Mouse (Mus musculus) heart, embryonic 15.5 days (tissue): ENCODE results near the gene Entpd3. TPM values are rescaled to one million over a fixed set of nuclear protein-coding genes. Genes with fewer than 3 reads are reported as not detected.
"Not testable (repeated sequence)": the region's sequence is repeated elsewhere in the genome, so short reads cannot be mapped to it uniquely, and the experiment has no call there.

Source experiments
- ATAC-seq: fragments of 200-750 bp; cut with Nextera tagmentation; replicated peaks from 2 replicates; pipeline ENCODE4 v1.8.0; 2017; ENCODE audit warnings: low read depth, moderate TSS enrichment; ENCODE audit not compliant: insufficient number of reproducible peaks, insufficient read depth, low FRiP score
- H3K27ac ChIP-seq: fragments of 300-500 bp; sonication (generic); 2 replicates; pipeline ENCODE4 v1.5.1; 2015; ENCODE audit warnings: mild to moderate bottlenecking, inconsistent platforms
- H3K27me3 ChIP-seq: fragments of 300-500 bp; sonication (generic); 2 replicates; pipeline ENCODE4 v1.6.1; 2015; ENCODE audit warnings: inconsistent platforms
- H3K36me3 ChIP-seq: fragments of 300-500 bp; sonication (generic); 2 replicates; pipeline ENCODE4 v1.6.1; 2015; ENCODE audit warnings: mild to moderate bottlenecking, inconsistent platforms
- H3K4me1 ChIP-seq: fragments of 300-500 bp; sonication (generic); replicated peaks from 2 replicates; pipeline ENCODE4 v1.6.1; 2015; ENCODE audit warnings: inconsistent platforms
- H3K4me2 ChIP-seq: fragments of 300-500 bp; sonication (generic); 2 replicates; pipeline ENCODE4 v1.6.1; 2015; ENCODE audit warnings: inconsistent platforms, mild to moderate bottlenecking, moderate library complexity
- H3K4me3 ChIP-seq: fragments of 300-500 bp; sonication (generic); 2 replicates; pipeline ENCODE4 v1.5.1; 2015; ENCODE audit warnings: mild to moderate bottlenecking, inconsistent platforms
- H3K9ac ChIP-seq: fragments of 300-500 bp; sonication (generic); 2 replicates; pipeline ENCODE4 v1.6.1; 2015; ENCODE audit warnings: mild to moderate bottlenecking, inconsistent platforms
- H3K9me3 ChIP-seq: fragments of 300-500 bp; sonication (generic); replicated peaks from 2 replicates; pipeline ENCODE4 v1.6.1; 2016; ENCODE audit warnings: inconsistent platforms
- WGBS: fragments of 180-500 bp; shearing (Covaris S2); methylation state at CpG from one replicate; pipeline ENCODE4 v1.1.7; 2015; ENCODE audit warnings: mixed read lengths; 5-methylcytosine and 5-hydroxymethylcytosine counted together
- polyA plus RNA-seq: library from polyadenylated mRNA; unstranded; fragments of >200 nt; fragmentation: Nextera tagmentation; extraction: Ambion mirVana; gene quantifications from 2 replicates; pipeline ENCODE4 v1.2.1, GENCODE M21; 2015

Gene Entpd3
- polyA plus RNA-seq, 1 experiment from 2014 or later, result 0.23 TPM

- Histone ChIP-seq H3K4me2 (no peak overlapping the region), H3K27ac (no peak overlapping the region), H3K4me3 (no peak overlapping the region), H3K27me3 (no peaks in the 10 kb centered on the region), H3K36me3 (no peaks in the 10 kb centered on the region), H3K9me3 (no peaks in the 10 kb centered on the region), H3K9ac (no peak overlapping the region), H3K4me1 (no peaks in the 10 kb centered on the region)
- WGBS, result 55% methylated on average over 8 of the region's 8 CpGs
- no peak for ATAC-seq
Measured at GRCm38 (mm10) chr9:120516720-120517119, 22.9 kb upstream of the Entpd3 start.

DNA sequence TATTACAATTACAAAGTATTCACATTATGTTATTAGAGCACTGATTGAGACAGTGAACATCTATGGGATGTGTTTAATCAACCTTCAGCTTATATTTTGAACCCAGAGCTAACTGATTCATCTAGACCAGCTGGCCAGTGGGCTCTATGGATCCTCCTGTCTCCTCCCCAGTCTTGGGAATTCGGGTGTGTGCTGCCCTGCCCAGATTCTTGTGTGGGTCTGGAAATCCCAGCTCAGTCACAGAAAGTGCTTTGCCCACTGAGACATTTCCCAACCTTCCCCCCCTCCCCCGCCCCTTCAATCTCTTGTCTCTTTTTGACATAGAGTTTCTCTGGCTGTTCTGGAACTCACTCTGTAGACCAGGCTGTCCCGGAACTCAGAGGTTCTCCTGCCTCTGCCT lies 20.7 kb upstream of the Entpd3 start:
- Histone ChIP-seq H3K4me2 (no peak overlapping the region), H3K9me3 (no peaks in the 10 kb centered on the region), H3K4me3 (no peak overlapping the region), H3K36me3 (no peaks in the 10 kb centered on the region), H3K27ac (no peak overlapping the region), H3K27me3 (no peaks in the 10 kb centered on the region), H3K4me1 (no peaks in the 10 kb centered on the region), H3K9ac (no peak overlapping the region)
- no peak for ATAC-seq
- WGBS, result 74% methylated on average over 3 of the region's 3 CpGs

- WGBS, result 62% methylated on average over 19 of the region's 19 CpGs
- Histone ChIP-seq H3K27ac (no peak overlapping the region), H3K4me1 (no peaks in the 10 kb centered on the region), H3K4me3 (no peak overlapping the region), H3K4me2 (no peak overlapping the region), H3K36me3 (no peaks in the 10 kb centered on the region), H3K9ac (no peak overlapping the region), H3K9me3 (no peaks in the 10 kb centered on the region), H3K27me3 (no peaks in the 10 kb centered on the region)
- no peak for ATAC-seq
Measured at GRCm38 (mm10) chr9:120519469-120520125, 20.0 kb upstream of the Entpd3 start.

DNA sequence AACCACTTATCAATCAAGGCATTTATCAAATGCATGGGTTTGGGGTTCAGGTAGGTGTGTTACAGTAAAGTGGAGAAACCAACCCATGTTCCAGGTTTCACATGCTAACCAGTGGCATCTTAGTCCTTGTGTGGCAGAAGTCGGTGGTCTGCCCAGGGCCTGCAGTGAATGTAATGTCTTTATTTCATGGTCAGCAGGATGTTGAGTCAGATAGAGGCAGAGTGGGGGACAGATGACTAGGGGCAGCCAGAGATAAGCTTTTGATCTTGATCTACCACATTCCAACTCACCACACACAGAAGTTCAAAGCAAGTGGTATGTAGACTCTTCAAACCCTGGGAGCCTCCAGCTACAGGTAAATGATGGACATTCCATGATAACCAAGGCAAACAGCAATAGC lies 18.5 kb upstream of the Entpd3 start:
- H3K27ac ChIP-seq, result no peak overlapping the region
- H3K9ac ChIP-seq, result no peak overlapping the region
- WGBS, result 73% methylated on average over 1 of the region's 1 CpGs
- H3K4me1 ChIP-seq, result no peaks in the 10 kb centered on the region
- H3K36me3 ChIP-seq, result no peaks in the 10 kb centered on the region
- H3K4me2 ChIP-seq, result no peak overlapping the region
- H3K9me3 ChIP-seq, result no peaks in the 10 kb centered on the region
- no peaks in the 10 kb centered on the region for H3K27me3 ChIP-seq
- H3K4me3 ChIP-seq, result no peak overlapping the region
- no peak for ATAC-seq

DNA sequence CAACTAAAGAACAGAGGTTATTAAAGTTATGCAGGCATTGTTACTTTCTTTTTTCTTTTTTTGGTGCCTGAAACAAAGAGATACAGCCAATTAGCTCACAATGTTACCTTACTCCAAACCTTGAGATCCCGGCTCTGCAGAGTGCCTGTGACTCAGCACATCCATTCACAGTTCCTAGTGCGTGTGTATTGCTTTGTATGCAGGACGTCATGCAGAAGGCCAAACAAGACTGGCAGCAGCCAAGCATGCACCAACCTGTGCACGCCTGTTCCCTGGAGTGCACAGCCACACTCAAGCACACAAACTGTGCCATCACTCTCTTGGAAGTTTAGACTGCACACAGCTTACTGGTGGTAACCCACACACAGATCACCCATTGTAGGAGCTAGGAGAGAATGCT lies 12.3 kb upstream of the Entpd3 start:
- no peaks in the 10 kb centered on the region for H3K4me1 ChIP-seq
- no peaks in the 10 kb centered on the region for H3K36me3 ChIP-seq
- no peaks in the 10 kb centered on the region for H3K9me3 ChIP-seq
- 0 out of 2 replicates have a peak, but pooled peaks cover 4% of the 10 kb centered on the region for H3K27me3 ChIP-seq
- H3K4me3 ChIP-seq, result no peak overlapping the region
- ATAC-seq, result no peak
- WGBS, result 77% methylated on average over 4 of the region's 4 CpGs
- no peak overlapping the region for H3K27ac ChIP-seq
- no peak overlapping the region for H3K9ac ChIP-seq
- no peak overlapping the region for H3K4me2 ChIP-seq

- no peaks in the 10 kb centered on the region for H3K36me3 ChIP-seq
- H3K9ac ChIP-seq, result no peak overlapping the region
- no peaks in the 10 kb centered on the region for H3K4me1 ChIP-seq
- H3K27me3 ChIP-seq, result 0 out of 2 replicates have a peak, but pooled peaks cover 4% of the 10 kb centered on the region
- H3K9me3 ChIP-seq, result no peaks in the 10 kb centered on the region
- ATAC-seq, result no peak
- 87% methylated on average over 8 of the region's 8 CpGs for WGBS
- H3K4me3 ChIP-seq, result no peak overlapping the region
- no peak overlapping the region for H3K27ac ChIP-seq
- H3K4me2 ChIP-seq, result no peak overlapping the region
Measured at GRCm38 (mm10) chr9:120527919-120528318, 11.7 kb upstream of the Entpd3 start.

GRCm38 (mm10) chr9:120528815-120529510 lies 10.7 kb upstream of the Entpd3 start:
- no peaks in the 10 kb centered on the region for H3K4me1 ChIP-seq
- ATAC-seq, result no peak
- WGBS, result 77% methylated on average over 17 of the region's 17 CpGs
- H3K4me2 ChIP-seq, result no peak overlapping the region
- 0 out of 2 replicates have a peak, but pooled peaks cover 4% of the 10 kb centered on the region for H3K27me3 ChIP-seq
- no peak overlapping the region for H3K9ac ChIP-seq
- no peaks in the 10 kb centered on the region for H3K9me3 ChIP-seq
- no peak overlapping the region for H3K27ac ChIP-seq
- H3K36me3 ChIP-seq, result no peaks in the 10 kb centered on the region
- no peak overlapping the region for H3K4me3 ChIP-seq

GRCm38 (mm10) chr9:120530471-120530870 lies 9.1 kb upstream of the Entpd3 start:
- Histone ChIP-seq H3K27ac (no peak overlapping the region), H3K36me3 (no peaks in the 10 kb centered on the region), H3K4me1 (no peaks in the 10 kb centered on the region), H3K9ac (no peak overlapping the region), H3K4me3 (no peak overlapping the region), H3K4me2 (no peak overlapping the region), H3K9me3 (no peaks in the 10 kb centered on the region), H3K27me3 (0 out of 2 replicates have a peak, but pooled peaks cover 4% of the 10 kb centered on the region)
- WGBS, result 86% methylated on average over 5 of the region's 5 CpGs
- no peak for ATAC-seq

DNA sequence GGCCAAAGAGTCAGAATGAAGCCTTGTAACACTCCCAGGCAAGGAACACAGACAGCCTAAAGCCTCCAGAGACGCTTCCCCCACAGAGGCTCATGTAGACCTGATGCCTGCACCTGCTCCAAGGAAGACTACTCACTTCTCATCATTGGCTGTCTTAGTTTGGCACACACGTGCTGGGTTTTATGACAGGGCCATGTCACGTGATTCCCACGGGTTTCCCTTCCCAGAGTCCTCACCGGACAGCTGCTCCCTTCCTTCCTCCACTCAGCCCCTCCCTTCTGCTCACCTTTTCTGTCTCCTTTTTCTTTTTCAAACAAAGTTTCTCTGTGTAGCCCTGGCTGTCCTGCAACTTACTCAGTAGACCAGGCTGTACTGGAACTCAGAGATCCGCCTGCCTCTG lies 7.6 kb upstream of the Entpd3 start:
- no peak for ATAC-seq
- 81% methylated on average over 6 of the region's 6 CpGs for WGBS
- H3K9me3 ChIP-seq, result no peaks in the 10 kb centered on the region
- no peak overlapping the region for H3K4me3 ChIP-seq
- no peaks in the 10 kb centered on the region for H3K36me3 ChIP-seq
- H3K4me1 ChIP-seq, result no peaks in the 10 kb centered on the region
- no peak overlapping the region for H3K9ac ChIP-seq
- H3K27me3 ChIP-seq, result 0 out of 2 replicates have a peak, but pooled peaks cover 4% of the 10 kb centered on the region
- no peak overlapping the region for H3K4me2 ChIP-seq
- no peak overlapping the region for H3K27ac ChIP-seq

DNA sequence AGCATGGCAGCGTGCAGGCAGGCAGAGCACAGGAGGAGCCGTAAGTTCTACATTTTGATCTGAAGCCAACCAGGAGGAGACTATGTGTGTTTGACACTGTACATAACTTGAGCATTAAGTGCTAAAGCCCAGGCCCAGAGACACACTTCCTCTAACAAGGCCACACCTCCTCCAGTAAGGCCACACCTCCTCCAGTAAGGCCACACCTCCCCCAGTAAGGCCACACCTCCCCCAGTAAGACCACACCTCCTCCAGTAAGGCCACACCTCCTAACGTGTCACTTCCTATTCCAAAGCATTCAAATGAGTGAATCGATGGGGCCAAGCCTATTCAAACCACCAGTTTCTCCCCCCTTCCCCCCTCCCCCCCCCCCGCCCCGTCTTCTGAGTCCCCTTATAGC lies 6.9 kb upstream of the Entpd3 start:
- Histone ChIP-seq H3K4me3 (no peak overlapping the region), H3K4me1 (no peaks in the 10 kb centered on the region), H3K36me3 (no peaks in the 10 kb centered on the region), H3K9me3 (no peaks in the 10 kb centered on the region), H3K9ac (no peak overlapping the region), H3K27ac (no peak overlapping the region), H3K27me3 (0 out of 2 replicates have a peak, but pooled peaks cover 4% of the 10 kb centered on the region), H3K4me2 (no peak overlapping the region)
- no peak for ATAC-seq
- WGBS, result 73% methylated on average over 6 of the region's 6 CpGs

DNA sequence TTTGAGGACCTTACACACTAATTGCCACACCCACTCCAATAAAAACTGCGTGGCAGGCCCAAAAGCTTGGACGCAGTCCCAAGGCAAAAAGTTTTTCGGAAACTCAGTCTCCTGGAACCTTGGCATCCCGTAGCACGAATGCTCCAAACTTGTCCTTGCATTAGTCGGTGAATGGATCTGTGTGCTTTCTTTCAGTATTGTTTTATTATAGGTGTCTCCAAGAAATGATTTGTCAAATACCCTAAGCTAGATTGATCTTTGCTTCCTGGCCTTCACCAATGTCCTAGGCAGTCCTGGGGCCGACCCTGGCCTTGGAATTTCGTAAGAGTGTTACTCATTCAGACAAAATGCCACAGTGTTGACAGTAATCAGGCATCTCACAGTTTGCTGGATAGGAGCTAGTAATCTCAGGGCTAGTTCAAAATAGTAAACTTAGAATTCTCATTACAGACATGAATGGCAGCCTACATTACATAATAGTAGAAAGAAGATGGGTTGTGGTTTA lies 6.1 kb upstream of the Entpd3 start:
- H3K9me3 ChIP-seq, H3K27me3 ChIP-seq, H3K4me1 ChIP-seq, H3K4me2 ChIP-seq, H3K27ac ChIP-seq, H3K9ac ChIP-seq, H3K4me3 ChIP-seq, H3K36me3 ChIP-seq, ATAC-seq: not testable (repeated sequence)
- 89% methylated on average over 8 of the region's 8 CpGs for WGBS

DNA sequence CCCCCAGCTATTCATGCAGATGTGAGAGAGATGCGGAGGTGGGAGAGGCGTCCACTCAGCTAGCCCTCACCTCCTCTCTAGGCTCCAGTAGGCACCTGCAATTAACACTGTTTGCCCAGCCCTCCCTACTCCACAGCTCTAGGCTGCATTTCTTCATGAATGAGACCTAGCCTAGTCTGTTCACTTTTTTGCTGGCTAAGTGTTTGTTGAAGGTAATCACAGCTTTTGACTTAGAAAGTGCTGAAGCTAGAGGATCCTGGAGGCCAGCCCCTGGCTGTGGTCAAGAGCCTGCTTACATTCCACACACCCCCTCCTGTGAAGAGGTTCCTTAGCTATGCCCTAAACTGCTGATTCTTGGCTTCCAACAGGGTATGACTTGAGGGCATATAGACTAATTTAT lies 1.8 kb downstream of the Entpd3 start:
- H3K27ac ChIP-seq, result no peak overlapping the region

More for the DNA sequence above, 1.8 kb downstream of the Entpd3 start:
- Histone ChIP-seq H3K9ac (no peak overlapping the region), H3K36me3 (no peaks in the 10 kb centered on the region), H3K27me3 (peaks cover 34% of the 10 kb centered on the region), H3K9me3 (no peaks in the 10 kb centered on the region), H3K4me2 (no peak overlapping the region), H3K4me1 (peaks cover 9% of the 10 kb centered on the region), H3K4me3 (no peak overlapping the region)
- no peak for ATAC-seq
- 18% methylated on average over 2 of the region's 2 CpGs for WGBS
